Mouse (Mus musculus): ENCODE results near the gene Stxbp6. TPM values are rescaled to one million over a fixed set of nuclear protein-coding genes. Genes with fewer than 3 reads are reported as not detected.

Gene Stxbp6
- polyA plus RNA-seq, 1 experiment, result 0.67 TPM

- Histone ChIP-seq H3K27me3 (replicated peaks) (no peaks in the 10 kb centered on the region), H3K4me1 (peaks cover 5% of the 10 kb centered on the region; the same call in 1 of the 2 replicates), H3K9me3 (no peaks in the 10 kb centered on the region), H3K36me3 (replicated peaks; ENCODE audit: low read length) (no peaks in the 10 kb centered on the region), H3K4me3 (replicated peaks) (no peak overlapping the region)
- TF ChIP-seq FLI1 (IDR thresholded peaks at IDR 0.05; ENCODE audit: low read length) (no peak), GATA1 (IDR thresholded peaks at IDR 0.05; ENCODE audit: borderline replicate concordance, low read length) (no peak)
These were observed 166.3 kb downstream of the Stxbp6 start for GRCm38 (mm10) chr12:44908028-44908702.

- H3K27me3 ChIP-seq (replicated peaks), result no peaks in the 10 kb centered on the region
- no peak overlapping the region for H3K4me3 ChIP-seq (replicated peaks)
- no peak for TF ChIP-seq GATA1 (IDR thresholded peaks at IDR 0.05; ENCODE audit: borderline replicate concordance, low read length)
- TF ChIP-seq FLI1 (IDR thresholded peaks at IDR 0.05; ENCODE audit: low read length), result no peak
- H3K4me1 ChIP-seq, result peaks cover 5% of the 10 kb centered on the region; the same call in 1 of the 2 replicates
- H3K36me3 ChIP-seq (replicated peaks; ENCODE audit: low read length), result no peaks in the 10 kb centered on the region
- H3K9me3 ChIP-seq, result no peaks in the 10 kb centered on the region
These were observed 168.5 kb downstream of the Stxbp6 start for GRCm38 (mm10) chr12:44906001-44906400.

GRCm38 (mm10) chr12:44903205-44903732 is 171.2 kb downstream of the Stxbp6 start:
- Histone ChIP-seq H3K4me1 (peaks cover 5% of the 10 kb centered on the region; the same call in 1 of the 2 replicates), H3K4me3 (replicated peaks) (no peak overlapping the region), H3K36me3 (replicated peaks; ENCODE audit: low read length) (no peaks in the 10 kb centered on the region), H3K9me3 (no peaks in the 10 kb centered on the region), H3K27me3 (replicated peaks) (no peaks in the 10 kb centered on the region)
- no peak for TF ChIP-seq FLI1 (IDR thresholded peaks at IDR 0.05; ENCODE audit: low read length)
- TF ChIP-seq GATA1 (IDR thresholded peaks at IDR 0.05; ENCODE audit: borderline replicate concordance, low read length), result no peak

- TF ChIP-seq GATA1 (IDR thresholded peaks at IDR 0.05; ENCODE audit: borderline replicate concordance, low read length), result no peak
- no peak for TF ChIP-seq FLI1 (IDR thresholded peaks at IDR 0.05; ENCODE audit: low read length)
- Histone ChIP-seq H3K27me3 (replicated peaks) (no peaks in the 10 kb centered on the region), H3K36me3 (replicated peaks; ENCODE audit: low read length) (no peaks in the 10 kb centered on the region), H3K4me3 (replicated peaks) (no peak overlapping the region), H3K9me3 (no peaks in the 10 kb centered on the region), H3K4me1 (no peaks in the 10 kb centered on the region; the same call in 1 of the 2 replicates)
These were observed 175.2 kb downstream of the Stxbp6 start for GRCm38 (mm10) chr12:44899173-44899870.

GRCm38 (mm10) chr12:44896460-44896859 is 178.0 kb downstream of the Stxbp6 start:
- H3K9me3 ChIP-seq, result no peaks in the 10 kb centered on the region
- no peak overlapping the region for H3K4me3 ChIP-seq (replicated peaks)
- no peaks in the 10 kb centered on the region; the same call in 1 of the 2 replicates for H3K4me1 ChIP-seq
- TF ChIP-seq FLI1 (IDR thresholded peaks at IDR 0.05; ENCODE audit: low read length), result no peak
- TF ChIP-seq GATA1 (IDR thresholded peaks at IDR 0.05; ENCODE audit: borderline replicate concordance, low read length), result no peak
- H3K36me3 ChIP-seq (replicated peaks; ENCODE audit: low read length), result no peaks in the 10 kb centered on the region
- H3K27me3 ChIP-seq (replicated peaks), result no peaks in the 10 kb centered on the region

GRCm38 (mm10) chr12:44889677-44890393 is 184.7 kb downstream of the Stxbp6 start:
- H3K27me3 ChIP-seq (replicated peaks), result no peaks in the 10 kb centered on the region
- H3K4me1 ChIP-seq, result peaks cover 4% of the 10 kb centered on the region; the same call in 1 of the 2 replicates
- TF ChIP-seq FLI1 (IDR thresholded peaks at IDR 0.05; ENCODE audit: low read length) (no peak), GATA1 (IDR thresholded peaks at IDR 0.05; ENCODE audit: borderline replicate concordance, low read length) (no peak)
- H3K36me3 ChIP-seq (replicated peaks; ENCODE audit: low read length), result no peaks in the 10 kb centered on the region
- no peaks in the 10 kb centered on the region for H3K9me3 ChIP-seq
- H3K4me3 ChIP-seq (replicated peaks), result no peak overlapping the region

GRCm38 (mm10) chr12:44886826-44887225 is 187.7 kb downstream of the Stxbp6 start:
- H3K36me3 ChIP-seq (replicated peaks; ENCODE audit: low read length), result no peaks in the 10 kb centered on the region
- TF ChIP-seq FLI1 (IDR thresholded peaks at IDR 0.05; ENCODE audit: low read length), result no peak
- TF ChIP-seq GATA1 (IDR thresholded peaks at IDR 0.05; ENCODE audit: borderline replicate concordance, low read length), result no peak
- H3K9me3 ChIP-seq, result no peaks in the 10 kb centered on the region

GRCm38 (mm10) chr12:44872697-44873096 is 201.8 kb downstream of the Stxbp6 start:
- H3K4me1 ChIP-seq, result no peaks in the 10 kb centered on the region
- no peaks in the 10 kb centered on the region for H3K36me3 ChIP-seq (replicated peaks; ENCODE audit: low read length)
- TF ChIP-seq FLI1 (IDR thresholded peaks at IDR 0.05; ENCODE audit: low read length) (no peak), GATA1 (IDR thresholded peaks at IDR 0.05; ENCODE audit: borderline replicate concordance, low read length) (no peak)
- H3K9me3 ChIP-seq, result no peaks in the 10 kb centered on the region
- no peaks in the 10 kb centered on the region for H3K27me3 ChIP-seq (replicated peaks)
- no peak overlapping the region for H3K4me3 ChIP-seq (replicated peaks)

More at GRCm38 (mm10) chr12:44886826-44887225, 187.7 kb downstream of the Stxbp6 start:
- no peak overlapping the region for H3K4me3 ChIP-seq (replicated peaks)
- no peaks in the 10 kb centered on the region for H3K27me3 ChIP-seq (replicated peaks)
- peaks cover 4% of the 10 kb centered on the region; the same call in 1 of the 2 replicates for H3K4me1 ChIP-seq

- no peaks in the 10 kb centered on the region for H3K9me3 ChIP-seq
- no peak for TF ChIP-seq GATA1 (IDR thresholded peaks at IDR 0.05; ENCODE audit: borderline replicate concordance, low read length)
- no peak for TF ChIP-seq FLI1 (IDR thresholded peaks at IDR 0.05; ENCODE audit: low read length)
- no peaks in the 10 kb centered on the region for H3K27me3 ChIP-seq (replicated peaks)
- no peaks in the 10 kb centered on the region for H3K4me1 ChIP-seq
- H3K36me3 ChIP-seq (replicated peaks; ENCODE audit: low read length), result no peaks in the 10 kb centered on the region
- peak overlapping the region; percentile 33 for H3K4me3 ChIP-seq (replicated peaks)
These were observed 209.1 kb downstream of the Stxbp6 start for GRCm38 (mm10) chr12:44865442-44865841.
